In the genomic region with DNA sequence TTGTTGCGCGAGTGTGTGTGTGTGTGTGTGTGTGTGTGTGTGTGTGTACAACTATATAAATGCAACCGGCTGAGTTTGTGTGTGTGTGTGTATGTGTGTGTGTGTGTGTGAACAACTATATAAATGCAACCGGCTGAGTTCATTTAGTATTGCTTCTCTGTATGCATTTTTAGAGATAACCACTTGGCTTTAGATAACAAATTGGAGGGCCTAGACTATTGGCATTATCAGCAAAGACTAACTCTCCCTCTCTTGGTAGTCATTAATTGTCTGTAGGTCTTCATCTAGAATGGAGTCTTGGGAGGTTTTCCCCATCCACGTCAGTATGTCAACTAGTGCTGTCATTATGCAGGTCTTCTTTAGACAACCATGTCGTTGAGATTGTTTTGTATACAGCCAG, we compare ENCODE assay signal across 26 mouse cellular contexts. TPM values are rescaled to one million over a fixed set of nuclear protein-coding genes. Genes with fewer than 3 reads are reported as not detected.
DNase-seq lines count a peak whose midpoint lies in the region; ATAC-seq and TF ChIP-seq lines count a peak whose summit lies in the region.
"Had no signal": no experiment of that assay in that cellular context is flagged by ENCODE, and none has a peak within 500 bp of the region (broad histone marks: within the 10 kb centered on the region; RNA-seq: fewer than 3 reads in every experiment).

No protein-coding gene starts in this region.

- H3K9me3 ChIP-seq in liver, embryonic 11.5 days (ENCODE audit: control insufficient read depth, low read length): no peaks in the 10 kb centered on the region
- H3K9me3 ChIP-seq in liver, postnatal 0 days (ENCODE audit: low read length): no peaks in the 10 kb centered on the region
- no peaks in the 10 kb centered on the region for H3K9me3 ChIP-seq in MEL (replicated peaks; ENCODE audit: insufficient read depth, low read length)
- no peaks in the 10 kb centered on the region for H3K9me3 ChIP-seq in liver, embryonic 13.5 days (replicated peaks)
- H3K9me3 ChIP-seq in liver, embryonic 15.5 days (replicated peaks): no peaks in the 10 kb centered on the region
- no peaks in the 10 kb centered on the region for H3K9me3 ChIP-seq in hindbrain, embryonic 10.5 days
- H3K9me3 ChIP-seq: embryonic facial prominence, embryonic 13.5 days; embryonic facial prominence, embryonic 15.5 days; forebrain, embryonic 13.5 days; forebrain, embryonic 15.5 days; G1E had no signal

- no peak for TF ChIP-seq RAD21 in MEL (IDR thresholded peaks at IDR 0.05; ENCODE audit: low read depth, low read length)

- H3K27ac ChIP-seq in liver, embryonic 11.5 days (ENCODE audit: low read depth, low read length): no peak overlapping the region
- H3K27ac ChIP-seq in liver, postnatal 0 days (ENCODE audit: low read depth): no peak overlapping the region
- no peak overlapping the region for H3K27ac ChIP-seq in MEL (ENCODE audit: control insufficient read depth, low read depth, low read length)
- H3K27ac ChIP-seq in liver, embryonic 13.5 days: no peak overlapping the region
- no peak overlapping the region for H3K27ac ChIP-seq in liver, embryonic 15.5 days (replicated peaks)
- H3K27ac ChIP-seq in hindbrain, embryonic 10.5 days: no peak overlapping the region
- H3K27ac ChIP-seq: embryonic facial prominence, embryonic 13.5 days; embryonic facial prominence, embryonic 15.5 days; forebrain, embryonic 13.5 days; forebrain, embryonic 15.5 days had no signal

- no peak overlapping the region for H3K4me2 ChIP-seq in liver, embryonic 11.5 days
- no peak overlapping the region for H3K4me2 ChIP-seq in liver, postnatal 0 days (ENCODE audit: low read depth, low read length)
- H3K4me2 ChIP-seq in liver, embryonic 13.5 days: no peak overlapping the region
- no peak overlapping the region; the same call in 1 of the 2 replicates for H3K4me2 ChIP-seq in liver, embryonic 15.5 days
- H3K4me2 ChIP-seq: embryonic facial prominence, embryonic 13.5 days; embryonic facial prominence, embryonic 15.5 days; forebrain, embryonic 13.5 days; forebrain, embryonic 15.5 days had no signal

- no peak for DNase-seq in liver, embryonic 11.5 days (ENCODE audit: low spot score)
- DNase-seq in liver, postnatal 0 days: no peak
- no peak for DNase-seq in MEL (ENCODE audit: low read depth, low spot score)
- no peak for DNase-seq in liver, embryonic 13.5 days
- DNase-seq in kidney, adult 11 months: no peak
- no peak for DNase-seq in hindbrain, embryonic 10.5 days (ENCODE audit: low spot score)
- no peak for DNase-seq in lung, postnatal 10 days
- DNase-seq: adrenal gland, adult 2 months; adrenal gland, postnatal 10 days; adrenal gland, postnatal 25 days; B cell, adult 2 months; cerebellum, adult 11 months; cerebellum, adult 18-20 months; cerebellum, adult 9-10 months; cerebellum, postnatal 10 days; cerebellum, postnatal 25 days; forebrain, postnatal 0 days had no signal

- no peak for TF ChIP-seq CTCF in liver, postnatal 0 days (IDR thresholded peaks at IDR 0.05; ENCODE audit: low read depth)
- TF ChIP-seq CTCF in MEL (IDR thresholded peaks at IDR 0.05 in 2 of 3, conservative IDR thresholded peaks at IDR 0.05 in 1 of 3; ENCODE audit: control insufficient read depth in 1 of 3, insufficient read depth in 1 of 3, low read depth in 2 of 3, low read length in 3 of 3, poor library complexity in 1 of 3, severe bottlenecking in 1 of 3): no peak

- 82% methylated on average over 6 of the region's 6 CpGs for WGBS in liver, embryonic 11.5 days
- 81% methylated on average over 6 of the region's 6 CpGs for WGBS in liver, postnatal 0 days (ENCODE audit: insufficient replicate concordance)
- 64% methylated on average over 6 of the region's 6 CpGs for WGBS in liver, embryonic 13.5 days (ENCODE audit: insufficient replicate concordance)
- WGBS in liver, embryonic 15.5 days (ENCODE audit: insufficient replicate concordance): 70% methylated on average over 6 of the region's 6 CpGs
- WGBS in hindbrain, embryonic 10.5 days: 92% methylated on average over 6 of the region's 6 CpGs

- no peak overlapping the region for H3K9ac ChIP-seq in liver, embryonic 11.5 days (ENCODE audit: low read depth, low read length)
- H3K9ac ChIP-seq in liver, postnatal 0 days (replicated peaks): no peak overlapping the region
- no peak overlapping the region for H3K9ac ChIP-seq in MEL (ENCODE audit: control insufficient read depth, low read depth, low read length, poor library complexity, severe bottlenecking)
- H3K9ac ChIP-seq in liver, embryonic 13.5 days: no peak overlapping the region
- no peak overlapping the region for H3K9ac ChIP-seq in liver, embryonic 15.5 days
- H3K9ac ChIP-seq: embryonic facial prominence, embryonic 13.5 days; embryonic facial prominence, embryonic 15.5 days; forebrain, embryonic 13.5 days; forebrain, embryonic 15.5 days; forebrain, postnatal 0 days had no signal

- no peaks in the 10 kb centered on the region; the same call in 1 of the 2 replicates for H3K36me3 ChIP-seq in liver, embryonic 11.5 days (ENCODE audit: control insufficient read depth, insufficient read depth, low read length)
- peaks cover 4% of the 10 kb centered on the region; the same call in 1 of the 2 replicates for H3K36me3 ChIP-seq in liver, postnatal 0 days (replicated peaks; ENCODE audit: insufficient read depth, low read length)
- H3K36me3 ChIP-seq in MEL (ENCODE audit: control insufficient read depth in 1 of 2, insufficient read depth in 2 of 2, low read length in 2 of 2): peaks cover 0 to 5% of the 10 kb centered on the region in 2 experiments; a peak in 3 of 4 replicates
- peaks cover 27% of the 10 kb centered on the region for H3K36me3 ChIP-seq in liver, embryonic 13.5 days
- peaks cover 27% of the 10 kb centered on the region for H3K36me3 ChIP-seq in liver, embryonic 15.5 days (replicated peaks)
- H3K36me3 ChIP-seq in hindbrain, embryonic 10.5 days: peaks cover 29% of the 10 kb centered on the region
- H3K36me3 ChIP-seq: embryonic facial prominence, embryonic 15.5 days had no signal

- ATAC-seq in liver, embryonic 11.5 days (replicated peaks; ENCODE audit: low FRiP score): peak; percentile 61; the same call in 1 of the 2 replicates
- ATAC-seq in liver, postnatal 0 days: no peak
- peak; percentile 72 for ATAC-seq in liver, embryonic 13.5 days (ENCODE audit: low read depth)
- peak; percentile 40; the same call in 1 of the 2 replicates for ATAC-seq in liver, embryonic 15.5 days (ENCODE audit: insufficient read depth)
- ATAC-seq: CD4-positive, CD25-positive, alpha-beta regulatory T cell, adult 4 months; forebrain, embryonic 13.5 days; forebrain, embryonic 15.5 days; forebrain, postnatal 0 days had no signal

- H3K4me3 ChIP-seq in liver, embryonic 11.5 days (ENCODE audit: low read depth, low read length): no peak overlapping the region
- H3K4me3 ChIP-seq in liver, postnatal 0 days (ENCODE audit: low read depth, low read length): no peak overlapping the region
- no peak overlapping the region for H3K4me3 ChIP-seq in MEL (ENCODE audit: control insufficient read depth in 1 of 2, insufficient read depth in 1 of 2, low read depth in 2 of 2, low read length in 2 of 2)
- no peak overlapping the region for H3K4me3 ChIP-seq in liver, embryonic 13.5 days (replicated peaks)
- no peak overlapping the region for H3K4me3 ChIP-seq in liver, embryonic 15.5 days (replicated peaks)
- H3K4me3 ChIP-seq in hindbrain, embryonic 10.5 days: no peak overlapping the region
- H3K4me3 ChIP-seq: embryonic facial prominence, embryonic 13.5 days; embryonic facial prominence, embryonic 15.5 days; erythroblast, embryonic 14.5 days; forebrain, embryonic 13.5 days; forebrain, embryonic 15.5 days had no signal

- no peaks in the 10 kb centered on the region for H3K27me3 ChIP-seq in liver, embryonic 11.5 days (replicated peaks; ENCODE audit: control insufficient read depth, insufficient read depth, low read length)
- H3K27me3 ChIP-seq in liver, postnatal 0 days (ENCODE audit: insufficient read depth, low read length): no peaks in the 10 kb centered on the region
- H3K27me3 ChIP-seq in MEL (ENCODE audit: control insufficient read depth in 1 of 2, insufficient read depth in 2 of 2, low read length in 2 of 2): no peaks in the 10 kb centered on the region
- no peaks in the 10 kb centered on the region for H3K27me3 ChIP-seq in liver, embryonic 13.5 days
- H3K27me3 ChIP-seq in liver, embryonic 15.5 days: no peaks in the 10 kb centered on the region
- H3K27me3 ChIP-seq in hindbrain, embryonic 10.5 days (ENCODE audit: insufficient read depth, poor library complexity, severe bottlenecking): no peaks in the 10 kb centered on the region
- H3K27me3 ChIP-seq: CH12.LX; embryonic facial prominence, embryonic 13.5 days; embryonic facial prominence, embryonic 15.5 days; forebrain, embryonic 13.5 days; forebrain, embryonic 15.5 days had no signal

- TF ChIP-seq POLR2A in MEL (IDR thresholded peaks at IDR 0.05; ENCODE audit: control insufficient read depth in 1 of 2, insufficient read depth in 1 of 2, low read depth in 1 of 2, low read length in 2 of 2, poor library complexity in 1 of 2): no peak

- H3K4me1 ChIP-seq in liver, embryonic 11.5 days (replicated peaks; ENCODE audit: control insufficient read depth, insufficient read depth, low read length): no peaks in the 10 kb centered on the region; the same call in 1 of the 2 replicates
- 0 out of 2 replicates have a peak, but pooled peaks cover 3% of the 10 kb centered on the region for H3K4me1 ChIP-seq in liver, postnatal 0 days (ENCODE audit: insufficient read depth)
- H3K4me1 ChIP-seq in MEL (ENCODE audit: control insufficient read depth in 1 of 2, insufficient read depth in 2 of 2, low read length in 2 of 2): peaks cover 0 to 7% of the 10 kb centered on the region in 2 experiments; a peak in 2 of 4 replicates
- H3K4me1 ChIP-seq in liver, embryonic 13.5 days (replicated peaks): peaks cover 30% of the 10 kb centered on the region
- peaks cover 20% of the 10 kb centered on the region for H3K4me1 ChIP-seq in liver, embryonic 15.5 days (replicated peaks)
- H3K4me1 ChIP-seq in hindbrain, embryonic 10.5 days (replicated peaks): no peaks in the 10 kb centered on the region
- H3K4me1 ChIP-seq: embryonic facial prominence, embryonic 13.5 days; embryonic facial prominence, embryonic 15.5 days; forebrain, embryonic 13.5 days; forebrain, embryonic 15.5 days had no signal

- no peak for TF ChIP-seq EP300 in liver, postnatal 0 days (IDR thresholded peaks at IDR 0.05; ENCODE audit: low read depth)
- 0 out of 4 replicates have a peak, but pooled peaks of 1 of the 2 experiments have one; percentile 15 for TF ChIP-seq EP300 in MEL (IDR thresholded peaks at IDR 0.05; ENCODE audit: low read depth in 1 of 2, low read length in 2 of 2)

- H3K79me2 ChIP-seq in MEL (ENCODE audit: control insufficient read depth, insufficient read depth, low read length, poor library complexity): no peaks in the 10 kb centered on the region

RNA-seq across cellular contexts. Expression of a gene that starts 37.6 kb away (rescaled TPM):
- polyA plus RNA-seq in liver, embryonic 11.5 days (2014; fragmentation: Nextera tagmentation; extraction: Ambion mirVana): 23.8 and 24.3 TPM in 2 replicates
- 21.1 and 22.1 TPM in 2 replicates for polyA plus RNA-seq in liver, postnatal 0 days (2015; fragmentation: Nextera tagmentation; extraction: Ambion mirVana)
- 12.1 and 17.0 TPM in 2 replicates for total RNA-seq in MEL (2012; rRNA removed)
- polyA plus RNA-seq in MEL (2012; ENCODE audit: insufficient read depth in 1 of 2, insufficient read length in 2 of 2, low read depth in 1 of 2, low replicate concordance in 2 of 2, missing spikeins in 1 of 2): 10 to 100 TPM in 1 of 2 experiments, not detected in 1; 14.2 TPM
- polyA plus RNA-seq in liver, embryonic 13.5 days (2015; fragmentation: Nextera tagmentation; extraction: Ambion mirVana): 43.7 and 50.6 TPM in 2 replicates
- polyA plus RNA-seq in liver, embryonic 15.5 days (2015; fragmentation: Nextera tagmentation; extraction: Ambion mirVana): 56.8 and 62.9 TPM in 2 replicates
- polyA plus RNA-seq in hindbrain, embryonic 10.5 days (2016; fragmentation: Nextera tagmentation; extraction: Ambion mirVana): 61.3 and 72.1 TPM in 2 replicates
- total RNA-seq: CH12.LX had no signal
